Mouse (Mus musculus): Measurements from ENCODE around the gene Shtn1. TPM values are rescaled to one million over a fixed set of nuclear protein-coding genes. Genes with fewer than 3 reads are reported as not detected.

The Shtn1 gene
- polyA plus RNA-seq, 1 experiment from 2014 or later = 48.3 TPM

GRCm38 (mm10) chr19:58942841-58943828 lies 132.8 kb downstream of the Shtn1 start, which contains the start of the genes Eno4 and Hspa12a:
Gene Eno4 (plus strand): TSS chr19:58943425.
Gene Hspa12a (minus strand): TSS chr19:58943654.
- peaks cover 4% of the 10 kb centered on the region; the same call in 1 of the 2 replicates for H3K27me3 ChIP-seq (replicated peaks; ENCODE audit: control insufficient read depth, insufficient read depth, low read length)
- H3K36me3 ChIP-seq (ENCODE audit: control insufficient read depth, insufficient read depth, low read length) = no peaks in the 10 kb centered on the region
- H3K4me2 ChIP-seq (ENCODE audit: low read length) = peak within 1 kb of the TSS; percentile 62
- peak within 1 kb of the TSS; percentile 64 for H3K9ac ChIP-seq (ENCODE audit: low read length)
- peak within 1 kb of the TSS; percentile 61 for H3K4me3 ChIP-seq (ENCODE audit: low read depth, low read length)
- under 1% methylated on average over 65 of the region's 65 CpGs for WGBS
- ATAC-seq (peak; percentile 98), DNase-seq (ENCODE audit: low spot score) (peak; percentile 98)
- H3K27ac ChIP-seq (ENCODE audit: low read depth, low read length) = 0 out of 2 replicates have a peak within 1 kb of the TSS, but pooled peaks have one; percentile 10
- peaks cover 7% of the 10 kb centered on the region; the same call in 1 of the 2 replicates for H3K4me1 ChIP-seq (ENCODE audit: control insufficient read depth, insufficient read depth, low read length)
- H3K9me3 ChIP-seq (replicated peaks; ENCODE audit: control insufficient read depth, low read length) = no peaks in the 10 kb centered on the region

GRCm38 (mm10) chr19:58933062-58933461 lies 142.8 kb downstream of the Shtn1 start:
- Histone ChIP-seq H3K4me1 (ENCODE audit: control insufficient read depth, insufficient read depth, low read length) (peaks cover 32% of the 10 kb centered on the region), H3K36me3 (ENCODE audit: control insufficient read depth, insufficient read depth, low read length) (no peaks in the 10 kb centered on the region), H3K27ac (ENCODE audit: low read depth, low read length) (no peak overlapping the region), H3K4me2 (ENCODE audit: low read length) (no peak overlapping the region), H3K27me3 (replicated peaks; ENCODE audit: control insufficient read depth, insufficient read depth, low read length) (peaks cover 45% of the 10 kb centered on the region), H3K9ac (ENCODE audit: low read length) (no peak overlapping the region), H3K9me3 (replicated peaks; ENCODE audit: control insufficient read depth, low read length) (no peaks in the 10 kb centered on the region), H3K4me3 (ENCODE audit: low read depth, low read length) (no peak overlapping the region)
- DNase-seq (ENCODE audit: low spot score) = no peak
- ATAC-seq = peak; percentile 19; the same call in 1 of the 2 replicates
- WGBS = 7% methylated on average over 4 of the region's 4 CpGs

- Histone ChIP-seq H3K27ac (ENCODE audit: low read depth, low read length) (peak overlapping the region; percentile 52; the same call in 1 of the 2 replicates), H3K36me3 (ENCODE audit: control insufficient read depth, insufficient read depth, low read length) (no peaks in the 10 kb centered on the region), H3K4me1 (ENCODE audit: control insufficient read depth, insufficient read depth, low read length) (peaks cover 30% of the 10 kb centered on the region), H3K27me3 (replicated peaks; ENCODE audit: control insufficient read depth, insufficient read depth, low read length) (peaks cover 49% of the 10 kb centered on the region), H3K9me3 (replicated peaks; ENCODE audit: control insufficient read depth, low read length) (no peaks in the 10 kb centered on the region), H3K4me2 (ENCODE audit: low read length) (peak overlapping the region; percentile 25), H3K9ac (ENCODE audit: low read length) (no peak overlapping the region), H3K4me3 (ENCODE audit: low read depth, low read length) (no peak overlapping the region)
- WGBS = 5% methylated on average over 16 of the region's 16 CpGs
- peak; percentile 84 for ATAC-seq
- peak; percentile 78 for DNase-seq (ENCODE audit: low spot score)
Measured at GRCm38 (mm10) chr19:58931081-58931800, 144.7 kb downstream of the Shtn1 start.

Other genes with a start within 250 kb of the Shtn1 start
- 1.1 and 1.6 TPM in 2 replicates for gene Eno4, start 132.7 kb downstream of the Shtn1 start, polyA plus RNA-seq (2014; fragmentation: Nextera tagmentation; extraction: Ambion mirVana)
- gene Hspa12a, start 132.4 kb downstream of the Shtn1 start, polyA plus RNA-seq (2014; fragmentation: Nextera tagmentation; extraction: Ambion mirVana) = 21.8 and 33.0 TPM in 2 replicates
- 1.3 and 1.7 TPM in 2 replicates for gene Vax1, start 94.0 kb upstream of the Shtn1 start, polyA plus RNA-seq (2014; fragmentation: Nextera tagmentation; extraction: Ambion mirVana)
- gene Kcnk18, start 143.1 kb upstream of the Shtn1 start, polyA plus RNA-seq (2014; fragmentation: Nextera tagmentation; extraction: Ambion mirVana) = not detected in 2 replicates
- gene Slc18a2, start 184.8 kb upstream of the Shtn1 start, polyA plus RNA-seq (2014; fragmentation: Nextera tagmentation; extraction: Ambion mirVana) = 25.8 and 28.0 TPM in 2 replicates
- gene Rps12-ps3, start 246.2 kb upstream of the Shtn1 start, polyA plus RNA-seq (2014; fragmentation: Nextera tagmentation; extraction: Ambion mirVana) = 9.8 and 28.2 TPM in 2 replicates

All from forebrain, embryonic 14.5 days (tissue).